9 mouse cellular contexts compared by ENCODE assay signal in genomic region chr13:56115386-56115785, GRCm38 (mm10). TPM values are rescaled to one million over a fixed set of nuclear protein-coding genes. Genes with fewer than 3 reads are reported as not detected.
DNase-seq lines count a peak whose midpoint lies in the region; TF ChIP-seq lines count a peak whose summit lies in the region.
"Had no signal": no experiment of that assay in that cellular context is flagged by ENCODE, and none has a peak within 500 bp of the region (broad histone marks: within the 10 kb centered on the region; RNA-seq: fewer than 3 reads in every experiment).

No protein-coding gene starts in this region.

- TF ChIP-seq CTCF in embryonic fibroblast, embryonic 13.5 days (IDR thresholded peaks at IDR 0.05; ENCODE audit: borderline replicate concordance, insufficient read depth, low read length), result no peak

- peaks cover 28% of the 10 kb centered on the region for H3K4me1 ChIP-seq in embryonic fibroblast, embryonic 13.5 days (ENCODE audit: control insufficient read depth, insufficient read depth, low read length)

- H3K27ac ChIP-seq in embryonic fibroblast, embryonic 13.5 days (ENCODE audit: insufficient read depth, low read length), result peak overlapping the region; percentile 78
- H3K27ac ChIP-seq: liver, embryonic 12.5 days had no signal

- peak; percentile 40 for DNase-seq in gastrocnemius, postnatal 25 days
- DNase-seq in gastrocnemius, postnatal 10 days, result no peak
- peak; percentile 23 for DNase-seq in kidney, adult 18-20 months
- DNase-seq in lung, postnatal 25 days (ENCODE audit: low spot score), result peak; percentile 78
- no peak for DNase-seq in natural killer cell, adult 2 months (ENCODE audit: low spot score in 2 of 2)
- no peak for DNase-seq in left cerebral cortex, adult 9 months (ENCODE audit: low spot score in 2 of 2)
- DNase-seq in adrenal gland, postnatal 25 days, result no peak

- no peak for TF ChIP-seq POLR2A in embryonic fibroblast, embryonic 13.5 days (IDR thresholded peaks at IDR 0.05; ENCODE audit: low read depth, low read length)

- no peak overlapping the region for H3K4me3 ChIP-seq in embryonic fibroblast, embryonic 13.5 days (ENCODE audit: insufficient read depth, low read length)
- H3K4me3 ChIP-seq: liver, embryonic 12.5 days had no signal

RNA-seq across cellular contexts. Expression of gene H2afy, which starts 20.8 kb away (rescaled TPM):
- 10 to 100 TPM; 61.8 to 62.6 TPM for total RNA-seq in gastrocnemius, postnatal 25 days (2021)
- total RNA-seq in gastrocnemius, postnatal 10 days (2021), result 10 to 100 TPM; 68.3 to 81.6 TPM
- 88.5 and 92.1 TPM in 2 replicates for polyA plus RNA-seq in embryonic fibroblast, embryonic 13.5 days (2011; ENCODE audit: insufficient read length, low read depth, missing spikeins)
- 128 and 133 TPM in 2 replicates for total RNA-seq in adrenal gland, postnatal 25 days (2021)

Comparison
In these comparisons a context has a peak if more than half of its experiments do, and no peak if none do; other contexts are left out.
1. DNase-seq: peak in gastrocnemius, postnatal 25 days (single experiment), kidney, adult 18-20 months (single experiment) and lung, postnatal 25 days (single experiment); none in gastrocnemius, postnatal 10 days (single experiment), natural killer cell, adult 2 months (0 of 2), left cerebral cortex, adult 9 months (0 of 2) and adrenal gland, postnatal 25 days (single experiment).